Mouse (Mus musculus) right cerebral cortex, postnatal 10 days (tissue): ENCODE data around the gene Atp8a2.

ENCODE experiments used
- DNase-seq, 2 experiments: peaks; one replicate each; pipeline ENCODE4 v3.0.0; 2021; ENCODE audit warnings: low spot score in 2 of 2

Atp8a2 gene

DNA sequence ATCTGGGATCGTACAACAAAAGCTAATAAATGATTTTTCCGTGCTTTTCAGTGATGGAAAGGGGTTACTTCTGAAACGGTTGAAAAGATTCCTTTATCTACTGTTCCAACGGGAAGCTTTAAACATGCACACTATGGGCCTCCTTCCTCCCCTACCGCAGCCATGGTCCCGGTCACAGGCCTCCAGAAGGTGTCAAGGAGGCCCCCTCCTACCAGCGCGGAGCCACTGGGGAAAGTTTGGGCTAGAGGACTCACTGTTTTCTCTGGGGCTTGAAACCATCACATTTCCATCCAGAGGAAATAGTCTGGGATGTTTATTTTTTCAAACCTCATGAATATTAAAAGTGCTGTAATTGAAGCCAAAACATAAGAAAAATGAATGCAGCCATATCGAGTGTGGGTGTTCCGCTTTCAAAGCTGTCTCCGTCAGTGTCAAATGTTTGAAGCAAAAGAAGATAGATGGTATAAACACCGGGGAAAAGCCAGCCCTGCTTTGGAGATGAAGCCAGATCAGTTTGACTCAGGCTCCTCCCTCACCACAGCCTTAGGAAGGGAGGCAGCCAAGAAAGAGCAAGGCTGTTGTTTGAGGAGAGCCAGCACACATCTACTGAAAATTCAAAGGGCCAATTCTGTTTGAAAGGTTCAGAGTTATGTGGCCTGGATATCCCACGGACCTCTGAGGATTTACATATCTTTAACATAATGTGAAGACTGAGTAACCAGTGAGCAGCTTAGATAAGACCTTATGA, 481.1 kb downstream of the Atp8a2 start:
- DNase-seq: peak; percentile 55 to 71

DNA sequence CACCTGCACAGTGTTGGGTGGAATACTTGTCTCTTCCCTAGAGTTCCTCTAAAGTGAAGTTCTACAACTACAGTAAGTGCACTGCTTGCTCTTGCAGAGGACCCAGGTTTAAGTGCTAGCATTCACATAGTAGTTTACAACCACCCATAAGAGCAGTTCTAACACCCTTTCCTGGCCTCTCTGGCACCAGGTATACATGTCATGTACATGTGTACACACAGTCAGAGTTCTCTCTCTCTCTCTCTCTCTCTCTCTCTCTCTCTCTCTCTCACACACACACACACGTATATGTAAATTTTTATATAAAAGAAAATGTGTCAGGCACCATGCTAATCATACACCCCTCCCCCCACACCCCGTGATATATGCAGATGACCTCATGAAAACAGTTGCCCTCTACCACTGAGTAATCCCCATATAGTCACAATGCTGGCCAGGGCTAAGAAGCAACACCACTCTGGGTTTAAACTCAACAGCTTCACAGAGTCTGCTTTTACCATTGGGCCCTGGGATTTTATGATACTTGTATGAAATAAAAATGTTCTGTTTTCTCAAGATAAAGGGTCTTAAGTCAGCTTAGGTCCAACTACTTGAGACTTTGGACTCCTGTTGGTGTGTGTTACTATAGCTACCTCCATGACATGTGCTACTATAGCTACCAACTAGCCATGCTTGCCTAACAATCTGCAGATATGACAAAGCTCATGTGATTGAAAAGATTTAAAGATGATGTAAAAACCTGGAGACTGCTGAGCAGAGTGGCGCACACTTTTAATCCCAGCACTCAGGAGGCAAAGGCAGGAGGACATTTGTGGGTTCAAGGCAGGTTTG, 487.3 kb downstream of the Atp8a2 start:
- DNase-seq: no peak

DNA sequence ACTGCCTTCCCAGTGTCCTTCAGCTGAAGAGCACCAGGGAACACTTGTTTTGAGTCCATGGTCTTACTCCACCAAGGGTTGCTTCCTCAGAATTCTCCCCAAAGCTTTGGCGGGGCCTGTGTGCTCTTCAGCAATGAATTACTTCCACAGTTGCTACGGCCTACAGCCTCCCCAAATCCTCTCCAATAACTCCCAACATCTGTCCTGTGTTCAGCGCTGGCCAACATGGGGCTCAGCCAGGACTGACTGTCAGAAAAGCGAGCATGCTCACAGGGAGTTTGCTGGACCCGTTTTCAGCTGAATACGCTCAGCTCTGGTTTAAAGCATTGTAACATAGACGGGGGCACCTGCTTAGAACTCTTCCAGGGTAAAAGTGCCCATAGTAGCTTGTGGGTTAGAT, 489.0 kb downstream of the Atp8a2 start:
- DNase-seq: no peak

DNA sequence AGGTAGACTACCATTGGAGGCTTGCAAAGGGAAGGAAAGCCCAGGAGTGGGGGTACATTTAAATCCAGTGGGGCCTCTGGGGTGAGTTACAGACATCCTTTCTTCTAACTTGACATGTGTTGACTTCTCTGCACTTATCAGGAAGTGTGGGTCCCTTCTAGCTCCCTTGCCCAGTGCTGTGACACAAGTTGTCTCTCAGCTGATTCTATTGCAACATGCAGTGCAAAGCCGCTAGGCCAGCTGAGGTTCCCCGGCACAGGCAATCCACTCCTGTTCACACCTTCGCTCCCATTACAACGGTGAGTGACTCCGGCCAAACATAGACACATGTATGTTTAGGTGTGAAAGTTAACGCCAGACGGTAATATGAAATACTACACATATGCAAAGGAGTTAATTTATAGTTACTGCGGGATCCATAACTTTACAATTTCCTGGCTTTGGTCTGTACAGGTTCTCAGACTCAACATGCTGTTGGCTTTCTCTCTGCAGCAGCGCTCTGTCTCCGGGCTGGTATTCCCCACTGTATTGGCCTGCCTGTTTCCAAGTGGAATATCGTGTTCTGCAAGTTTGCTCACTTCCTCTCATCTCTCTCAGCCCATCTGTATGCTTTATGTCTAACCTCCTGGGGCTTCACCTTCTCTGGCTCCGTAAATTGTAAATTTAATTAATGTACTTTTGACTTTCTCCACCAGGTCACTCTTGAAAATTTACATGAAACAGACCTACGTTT, 491.5 kb downstream of the Atp8a2 start:
- DNase-seq: no peak

DNA sequence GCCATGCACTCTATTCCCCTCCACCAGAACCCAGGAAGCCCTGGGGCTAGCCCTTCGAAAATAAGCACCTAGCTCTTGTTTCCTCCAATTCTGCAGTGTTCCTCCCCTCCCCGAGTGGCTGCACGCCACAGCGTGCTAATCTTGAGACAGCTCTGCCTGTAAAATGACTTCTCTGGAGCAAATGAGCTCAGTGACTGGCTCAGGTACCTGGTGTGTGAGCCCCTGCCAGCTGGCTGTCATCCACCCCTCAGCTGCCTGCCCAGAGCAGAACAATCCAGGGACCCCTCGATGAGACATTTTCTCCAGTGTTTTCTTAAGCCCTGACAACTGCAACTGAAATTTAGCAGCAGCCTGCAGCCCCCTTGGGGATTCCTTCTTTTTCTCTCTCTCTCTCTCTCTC, 495.5 kb downstream of the Atp8a2 start:
- DNase-seq: peak in 1 of 2 experiments; percentile 45

DNA sequence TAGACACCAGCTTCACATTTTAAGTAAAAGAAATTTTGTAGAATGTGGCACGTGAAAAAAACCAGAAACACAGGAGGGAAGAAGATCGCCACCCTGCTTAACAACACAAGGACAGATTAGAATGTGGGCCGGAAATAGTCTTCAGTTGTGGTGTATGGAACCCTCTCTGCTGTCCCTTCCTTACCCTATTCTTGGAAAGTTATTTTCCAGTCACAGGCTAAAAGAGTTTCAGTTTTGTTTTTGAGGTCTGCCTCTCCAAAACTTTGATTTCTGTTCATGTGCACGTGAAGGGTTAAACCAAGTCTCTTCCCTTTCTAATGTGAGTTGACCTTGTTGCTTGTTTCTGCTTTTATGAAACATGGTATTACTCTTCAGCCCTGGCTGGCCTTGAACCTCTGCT, 501.8 kb downstream of the Atp8a2 start:
- no peak for DNase-seq

DNA sequence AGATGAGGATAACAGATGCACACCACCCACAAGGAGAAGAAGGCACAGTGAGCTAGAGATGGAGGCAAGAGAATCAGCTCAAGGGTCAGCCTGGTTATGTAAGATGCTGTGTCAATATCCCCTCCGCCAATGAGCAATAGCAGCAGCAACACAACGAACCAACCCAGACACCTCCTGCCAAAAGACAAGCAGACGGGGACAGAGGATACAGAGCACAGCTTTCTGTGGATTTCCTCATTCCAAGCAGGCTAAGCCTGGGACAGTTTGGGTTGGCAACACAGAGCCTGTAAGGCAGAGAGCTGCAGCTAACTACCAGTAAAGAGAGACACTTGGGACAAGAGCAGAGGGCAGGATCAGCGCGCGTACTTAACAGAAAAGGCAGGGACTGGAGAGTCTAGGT, 504.8 kb downstream of the Atp8a2 start:
- DNase-seq: no peak

DNA sequence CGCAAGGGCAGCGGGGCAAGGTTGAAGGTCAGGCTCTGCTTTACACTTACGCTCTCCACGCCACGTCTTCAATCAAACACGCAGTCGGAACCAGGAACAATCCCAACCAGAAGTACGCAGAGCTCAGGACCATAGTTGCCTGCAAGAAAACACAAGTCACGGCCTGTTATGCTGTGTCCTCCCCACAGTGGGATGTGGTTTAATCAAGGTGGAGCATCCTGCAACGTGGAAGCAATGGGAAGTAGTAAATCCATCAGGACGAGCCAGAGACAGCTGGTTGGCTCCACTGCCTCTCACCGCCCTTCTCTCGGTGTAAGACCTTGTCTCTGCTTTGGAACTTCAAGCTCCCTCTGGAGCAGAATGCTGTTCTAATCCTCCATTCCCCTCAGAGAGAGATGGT, 505.6 kb downstream of the Atp8a2 start:
- DNase-seq: no peak

DNA sequence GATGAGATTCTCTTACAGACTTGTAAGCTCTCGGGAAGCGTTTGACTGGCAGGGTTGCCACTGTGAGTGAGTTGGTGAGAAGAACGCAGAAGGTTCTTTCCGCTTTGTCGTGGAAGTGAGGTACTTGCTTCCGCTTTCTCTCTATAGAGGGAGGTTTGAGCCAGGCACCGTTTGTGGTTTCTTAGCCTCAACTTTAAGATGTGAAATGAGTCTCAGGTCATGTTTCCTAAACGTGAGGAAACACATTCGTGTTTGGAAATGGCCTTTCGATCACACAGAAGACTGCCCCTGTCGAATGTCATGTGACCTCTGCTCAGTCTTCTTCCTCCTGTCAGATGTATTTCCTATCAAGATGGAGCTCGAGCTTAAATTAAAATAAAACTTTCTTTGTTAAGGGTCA, 506.0 kb downstream of the Atp8a2 start:
- no peak for DNase-seq

DNA sequence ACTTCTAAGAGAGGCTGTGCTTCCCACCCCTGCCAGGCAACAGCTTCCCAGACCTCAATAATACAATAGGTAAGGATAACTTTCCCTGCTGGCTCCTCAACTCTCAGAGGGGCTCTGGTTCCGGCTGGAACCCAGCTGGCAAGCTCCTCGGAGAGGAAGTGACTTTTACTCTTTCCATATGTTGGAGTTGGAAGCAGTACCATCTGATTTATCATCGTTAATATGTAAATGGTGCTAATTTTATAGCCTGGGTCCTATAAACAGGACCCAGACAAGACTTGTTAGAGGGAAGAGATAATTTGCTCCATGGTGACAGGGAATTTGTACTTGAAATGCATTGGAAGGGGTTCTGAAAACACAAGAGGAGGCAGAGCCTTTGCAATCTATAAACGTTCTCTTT, 507.4 kb downstream of the Atp8a2 start:
- DNase-seq: no peak

DNA sequence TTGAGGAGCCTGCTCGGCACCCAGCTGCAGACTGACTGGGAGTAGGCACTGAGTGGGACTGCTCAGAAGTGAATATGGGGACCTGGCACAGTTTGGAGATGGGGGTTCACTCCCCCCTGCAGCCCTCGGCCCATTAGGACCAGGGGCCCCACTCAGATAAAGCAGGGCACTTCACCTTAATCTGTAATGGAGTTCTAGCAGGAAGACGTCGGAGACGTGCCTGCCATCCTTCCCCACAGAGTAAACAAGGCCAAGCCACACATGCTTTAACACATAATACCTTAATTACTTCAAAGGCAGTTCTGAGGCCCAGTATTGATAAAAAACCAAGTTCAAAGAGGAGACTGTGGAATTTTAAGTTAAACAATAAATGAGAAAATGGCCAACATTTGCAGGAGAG, 510.8 kb downstream of the Atp8a2 start:
- no peak for DNase-seq

DNA sequence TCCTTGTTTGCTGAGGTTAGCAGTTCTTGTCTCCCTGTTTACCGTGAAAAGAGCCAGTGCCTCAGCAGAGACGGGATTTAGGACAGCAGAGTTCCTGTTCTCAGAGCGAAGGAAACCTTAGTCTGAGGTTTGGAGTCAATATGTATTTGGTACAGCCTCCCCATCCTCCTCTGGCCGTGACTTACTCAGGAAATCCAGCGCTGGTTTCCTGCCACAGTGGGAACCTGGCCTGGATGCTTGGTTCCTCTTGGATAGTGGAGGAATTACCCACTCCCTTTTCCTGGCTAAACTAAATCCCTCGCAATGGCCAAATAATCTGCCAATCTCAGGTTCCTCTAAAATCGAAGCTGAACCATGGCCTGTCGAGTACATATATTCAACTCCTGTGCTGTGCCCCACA, 511.6 kb downstream of the Atp8a2 start:
- no peak for DNase-seq

DNA sequence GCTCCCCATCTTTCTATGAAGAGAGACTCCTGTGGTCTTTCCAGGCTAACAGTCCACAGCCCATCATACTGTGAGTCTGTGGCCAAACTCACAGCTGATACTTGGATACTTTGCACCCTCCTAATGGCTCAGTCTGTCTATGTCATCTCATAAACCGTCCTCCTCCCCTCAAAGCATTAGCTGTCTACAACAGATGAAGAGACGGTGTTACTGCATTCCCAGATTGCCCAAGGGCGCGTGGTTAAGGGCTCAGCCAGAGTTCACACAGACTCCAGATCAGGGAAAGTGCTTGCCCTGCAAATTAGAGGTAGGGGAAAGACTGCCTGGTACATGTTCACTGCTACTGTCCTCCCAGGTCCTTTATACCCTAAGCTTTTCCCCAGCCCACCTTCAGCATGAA, 515.1 kb downstream of the Atp8a2 start:
- no peak for DNase-seq

DNA sequence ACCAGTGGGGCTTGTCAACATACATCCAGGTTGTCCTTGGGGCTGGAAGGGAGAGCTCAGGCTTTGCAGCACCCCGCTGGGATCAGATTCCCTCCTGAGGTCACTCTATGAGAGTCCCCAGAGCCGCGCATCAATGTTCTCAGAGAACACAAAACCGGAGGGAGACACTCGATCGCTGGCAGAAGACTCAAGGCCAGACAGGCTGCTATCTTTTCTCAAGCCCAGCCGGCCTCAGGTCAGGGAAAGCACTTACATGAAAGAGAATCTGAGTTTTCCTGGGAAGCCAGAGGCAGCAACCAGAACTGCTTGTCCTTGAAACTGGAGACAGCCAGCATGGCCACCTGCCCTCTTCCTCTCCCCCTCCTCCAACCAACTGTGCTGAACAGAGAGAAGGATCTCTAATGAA, 519.4 kb downstream of the Atp8a2 start:
- no peak for DNase-seq

DNA sequence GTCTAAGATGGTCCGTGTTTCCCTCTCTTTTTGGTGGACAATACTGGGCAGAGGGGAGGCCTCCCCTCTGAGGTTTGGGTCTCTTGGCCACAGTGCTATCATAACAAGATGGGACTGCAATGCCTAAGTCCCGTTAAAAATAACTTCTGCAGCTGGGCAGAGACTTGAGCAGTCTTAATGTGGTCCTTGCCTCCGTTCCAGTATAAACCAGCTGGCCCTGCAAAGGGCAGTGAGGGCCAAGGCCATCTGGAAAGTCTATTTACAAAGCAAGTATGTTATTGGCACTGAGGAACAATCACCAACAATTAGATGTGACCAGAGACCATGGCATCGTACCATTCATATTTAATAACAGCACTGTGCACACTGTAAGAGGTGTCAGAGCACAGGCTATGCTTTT, 521.6 kb downstream of the Atp8a2 start:
- no peak for DNase-seq

DNA sequence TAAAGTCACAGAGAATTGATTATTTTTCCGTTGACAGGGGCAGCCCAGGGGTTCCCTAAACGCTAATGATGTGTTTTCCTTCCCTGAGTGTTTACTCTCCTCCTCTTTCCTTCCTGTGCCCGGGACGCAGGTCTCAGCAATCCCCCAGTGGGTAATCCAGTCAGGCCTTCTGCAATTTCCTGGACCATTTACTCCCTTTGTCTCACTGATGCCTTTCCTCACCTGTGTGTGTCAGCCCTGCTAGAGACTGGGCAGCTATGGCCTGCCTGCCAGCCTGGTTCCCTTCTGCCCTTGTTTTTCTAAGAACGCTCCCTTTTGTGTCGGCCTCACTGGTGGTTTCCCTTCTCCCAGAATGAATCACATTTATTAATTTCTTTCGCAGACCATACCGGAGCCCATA, 522.4 kb downstream of the Atp8a2 start:
- DNase-seq: no peak

DNA sequence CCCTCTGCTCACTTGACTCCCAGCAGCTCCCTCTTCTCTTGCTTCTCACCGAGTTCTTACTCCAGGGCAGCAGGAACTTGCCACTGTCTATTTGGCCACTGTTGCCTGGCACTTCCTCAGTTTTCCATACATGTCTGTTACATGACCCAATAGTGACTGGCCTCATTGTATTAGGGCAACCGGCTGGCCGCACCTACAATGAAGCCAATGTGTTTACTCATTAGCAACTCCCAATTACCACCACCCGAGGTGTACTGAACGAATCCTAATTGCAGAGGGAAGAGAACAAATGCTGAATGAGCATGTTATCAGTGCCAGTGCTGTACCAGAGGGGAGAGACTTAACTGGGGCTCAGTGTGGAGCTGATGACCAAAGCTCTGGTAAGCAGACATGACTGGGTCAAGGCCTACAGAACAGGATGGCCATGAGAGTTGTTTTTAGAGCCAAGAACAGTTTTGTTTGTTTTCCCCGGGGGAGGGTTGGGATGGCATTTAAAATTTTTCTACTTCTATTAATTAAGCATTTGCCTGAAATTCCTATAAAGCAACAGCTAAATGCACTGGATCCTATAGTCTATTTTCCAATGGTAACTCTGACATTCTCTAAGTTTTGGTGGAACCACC, 524.0 kb downstream of the Atp8a2 start:
- DNase-seq: peak in 1 of 2 experiments; percentile 30

DNA sequence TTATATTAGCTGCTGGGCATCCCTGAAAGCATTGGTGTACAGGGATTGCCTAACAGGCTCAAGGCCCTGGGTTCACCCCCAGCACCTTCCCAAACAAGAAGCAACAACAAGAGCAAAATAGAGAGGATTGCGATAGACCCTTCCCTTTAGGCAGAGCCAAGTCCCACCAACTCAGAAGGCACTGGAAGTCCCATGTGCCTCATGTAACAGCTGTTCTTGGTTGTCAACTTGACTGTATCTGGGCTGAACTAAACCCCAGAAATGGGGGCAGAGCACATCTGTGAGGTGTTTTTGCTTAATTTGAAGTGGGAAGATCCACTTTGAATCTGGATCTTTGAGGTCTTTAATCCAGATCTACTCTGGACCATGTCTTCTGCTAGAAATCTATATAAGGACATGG, 539.9 kb downstream of the Atp8a2 start:
- no peak for DNase-seq

DNA sequence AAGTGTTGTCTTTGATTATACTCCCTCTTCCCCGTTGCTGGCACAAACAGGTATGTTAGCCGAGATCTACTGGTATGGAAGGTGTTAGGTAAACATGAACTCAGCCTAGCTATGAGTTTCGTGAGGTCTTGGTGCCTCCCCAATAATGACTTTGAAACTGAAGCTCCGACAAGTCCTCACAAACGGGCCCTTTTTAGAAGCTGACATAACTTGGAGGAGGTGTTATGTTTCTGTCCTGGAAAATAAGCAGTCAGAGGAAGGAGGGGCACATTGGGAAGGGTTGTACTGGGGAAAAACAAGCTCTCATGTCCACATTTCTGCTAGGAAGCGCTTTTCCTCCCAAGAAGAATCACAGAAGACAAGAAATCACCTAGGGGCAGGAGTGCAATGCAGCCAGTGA, 540.4 kb downstream of the Atp8a2 start:
- no peak for DNase-seq

DNA sequence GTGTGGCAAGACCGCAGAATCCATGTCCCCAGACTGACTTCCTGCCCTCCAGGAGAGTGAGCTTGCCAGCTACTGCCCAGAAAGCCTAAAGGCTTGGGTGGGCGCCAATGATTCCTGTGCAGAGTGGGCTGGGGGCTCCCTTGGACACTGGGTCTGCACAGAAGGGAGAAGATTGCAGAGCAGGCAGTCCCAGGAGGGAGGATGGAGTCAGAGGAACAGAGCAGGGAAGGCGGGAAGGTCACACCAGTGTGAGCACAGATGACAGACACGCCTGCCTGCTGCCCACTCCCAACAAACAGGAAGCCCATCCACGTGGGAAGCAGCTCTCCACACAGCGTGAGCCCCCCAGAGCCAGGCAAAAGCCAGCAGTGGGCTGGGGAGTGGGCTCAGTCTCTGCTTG, 547.6 kb downstream of the Atp8a2 start:
- DNase-seq: no peak

DNA sequence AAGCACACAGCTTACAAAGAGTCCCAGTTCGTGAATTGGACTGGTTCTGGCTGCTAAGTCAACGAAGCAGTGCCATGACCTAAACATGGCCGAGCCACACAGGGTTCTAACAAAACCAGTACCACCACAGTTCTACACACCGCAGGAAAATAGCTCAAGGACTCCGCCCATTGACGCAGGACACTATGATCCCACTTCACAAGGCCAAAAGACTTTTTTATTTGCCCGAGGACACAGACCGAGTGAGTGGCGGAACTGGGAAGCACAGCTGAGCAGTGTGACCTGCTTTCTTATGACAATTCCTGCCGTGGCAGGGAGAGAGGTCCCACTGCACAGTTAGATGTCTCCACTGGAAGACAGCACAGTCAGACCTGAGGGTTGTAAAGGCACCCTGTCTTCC, 548.4 kb downstream of the Atp8a2 start:
- no peak for DNase-seq
